Mouse (Mus musculus) frontal cortex, postnatal 10 days (tissue): Measurements from ENCODE around the gene Gfpt1.
"Not testable (repeated sequence)": the region's sequence is repeated elsewhere in the genome, so short reads cannot be mapped to it uniquely, and the experiment has no call there.

Experiments used
- DNase-seq, 2 experiments: peaks; one replicate each; pipeline ENCODE4 v3.0.0; 2022; ENCODE audit warnings: low spot score in 2 of 2, mixed read lengths in 1 of 2

Gfpt1 gene

DNA sequence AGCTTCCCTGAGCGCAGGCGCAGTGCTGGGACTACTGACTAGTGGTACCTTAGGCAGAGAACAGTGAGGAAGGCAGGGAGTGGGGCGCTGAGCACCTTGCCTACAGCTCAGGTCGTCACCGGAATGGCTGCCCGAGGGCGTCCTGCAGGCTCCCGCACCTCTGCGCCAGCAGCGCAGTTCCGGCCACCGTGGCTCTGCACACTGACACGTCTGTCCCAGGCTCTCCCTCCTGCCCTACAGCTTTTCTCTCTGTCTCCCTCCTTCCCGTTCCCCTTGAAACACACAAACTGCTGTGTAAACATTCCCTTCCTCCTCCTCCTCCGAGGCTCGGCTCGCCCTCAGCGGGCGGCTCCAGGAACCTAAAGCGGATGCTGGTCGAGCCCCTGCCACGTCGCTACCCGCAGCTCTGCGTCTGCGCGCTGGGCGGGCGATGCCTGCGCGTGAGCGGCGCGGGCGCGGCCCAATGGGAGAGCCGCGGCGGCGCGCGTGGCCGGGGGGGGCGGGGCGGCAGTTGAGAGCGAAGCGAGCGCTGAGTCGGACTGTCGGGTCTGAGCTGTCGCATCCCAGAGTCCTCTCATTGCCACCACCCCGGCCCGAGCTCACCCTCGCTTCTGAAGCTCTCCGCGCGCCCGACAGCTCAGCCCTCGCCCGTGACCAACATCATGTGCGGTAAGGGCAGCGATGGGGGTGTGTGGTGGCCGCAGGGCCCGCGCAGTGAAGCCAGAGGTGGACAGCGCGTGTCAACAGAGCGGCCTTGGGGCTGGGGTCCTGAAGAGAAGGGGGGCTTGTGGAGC is at the start of gene Gfpt1:
Gfpt1 (plus strand) TSS at position 510 of the 794 bp plus-strand sequence.
- DNase-seq, result peak; percentile 90 to 95

DNA sequence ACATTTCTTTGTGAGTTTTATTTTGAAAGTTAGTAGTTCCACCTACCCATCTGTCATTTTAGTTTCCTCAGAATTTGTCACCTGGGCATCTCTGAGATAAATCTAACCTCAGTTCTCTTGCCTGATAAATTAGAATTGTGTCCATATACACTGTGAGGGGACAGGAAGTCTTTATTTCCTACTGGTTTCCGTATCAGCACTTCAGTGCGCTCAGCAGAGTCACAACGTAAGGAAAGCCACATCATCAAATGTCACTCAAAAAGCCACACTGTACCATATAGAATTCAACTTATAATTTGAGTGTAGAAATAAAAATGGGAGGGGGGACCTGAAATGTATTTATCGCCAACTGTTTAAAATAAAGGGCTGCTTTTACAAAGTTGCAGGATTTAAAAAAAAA is 48.4 kb upstream of the Gfpt1 start:
- DNase-seq, result no peak

- DNase-seq, result peak in 1 of 2 experiments; percentile 39
These were observed 45.9 kb upstream of the Gfpt1 start for GRCm38 (mm10) chr6:86996629-86997307.

GRCm38 (mm10) chr6:86997360-86997759 is 45.3 kb upstream of the Gfpt1 start:
- no peak for DNase-seq

GRCm38 (mm10) chr6:87001995-87002394 is 40.7 kb upstream of the Gfpt1 start:
- DNase-seq, result no peak

GRCm38 (mm10) chr6:87002521-87003055 is 40.1 kb upstream of the Gfpt1 start:
- DNase-seq, result peak; percentile 49 to 71

- DNase-seq, result no peak
These were observed 38.5 kb upstream of the Gfpt1 start for GRCm38 (mm10) chr6:87004099-87004498.

GRCm38 (mm10) chr6:87005577-87005976 is 37.1 kb upstream of the Gfpt1 start:
- DNase-seq, result no peak

DNA sequence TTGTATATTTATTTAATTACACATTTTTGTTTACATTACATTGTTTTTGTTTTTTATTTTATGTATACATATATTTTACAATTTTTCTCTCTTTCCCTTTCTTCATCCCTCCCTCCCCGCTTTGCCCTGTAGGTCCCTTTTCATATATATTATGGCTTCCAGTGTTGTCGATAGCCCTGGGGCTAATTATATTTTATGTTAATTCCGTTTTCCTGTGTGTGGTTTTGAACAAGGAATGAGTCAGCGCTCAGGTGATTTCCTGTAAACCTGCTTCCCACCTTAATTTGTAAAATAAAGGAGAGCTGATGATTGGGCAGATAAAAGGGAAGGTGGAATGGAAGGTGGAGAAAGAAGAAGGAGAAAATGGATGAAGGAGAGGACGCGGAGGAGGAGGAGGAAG is 33.8 kb upstream of the Gfpt1 start, which contains the start of gene Nfu1:
Nfu1 (plus strand) TSS at position 350 of the 400 bp plus-strand sequence.
- DNase-seq, result no peak

DNA sequence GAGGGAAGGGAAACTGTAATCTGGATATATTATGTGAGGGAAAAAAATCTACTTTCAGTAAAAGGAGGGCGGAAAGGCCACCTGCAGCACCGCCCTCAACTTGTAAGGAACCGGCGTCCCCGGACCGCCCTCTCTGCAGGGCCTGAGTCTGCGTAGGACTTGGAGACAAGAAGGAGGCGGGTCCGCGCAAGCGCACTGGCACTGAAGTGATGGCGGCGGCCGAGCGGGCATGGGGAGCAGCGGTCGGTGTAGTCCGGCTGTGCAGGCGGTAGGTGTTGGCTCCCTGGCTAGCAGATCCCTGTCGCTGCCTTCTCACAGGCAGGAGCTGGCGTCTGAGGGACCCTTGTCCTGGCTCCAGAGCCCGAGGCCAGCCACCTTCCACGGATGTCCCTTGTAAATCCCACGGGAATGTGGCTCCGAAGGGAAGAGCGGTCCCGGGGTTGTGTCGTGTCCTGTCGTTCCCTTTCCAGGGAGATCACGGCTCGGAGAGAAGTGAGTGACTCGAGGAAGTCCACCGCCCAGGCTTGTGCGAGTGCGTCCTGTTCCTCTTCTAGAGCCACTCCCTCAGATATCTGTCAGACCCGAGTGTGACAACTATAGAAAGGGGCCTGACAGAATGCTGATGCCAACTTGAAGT is 32.8 kb upstream of the Gfpt1 start:
- DNase-seq, result peak; percentile 87 to 91

GRCm38 (mm10) chr6:87016916-87017315 is 25.7 kb upstream of the Gfpt1 start:
- DNase-seq, result peak in 1 of 2 experiments; percentile 21

DNA sequence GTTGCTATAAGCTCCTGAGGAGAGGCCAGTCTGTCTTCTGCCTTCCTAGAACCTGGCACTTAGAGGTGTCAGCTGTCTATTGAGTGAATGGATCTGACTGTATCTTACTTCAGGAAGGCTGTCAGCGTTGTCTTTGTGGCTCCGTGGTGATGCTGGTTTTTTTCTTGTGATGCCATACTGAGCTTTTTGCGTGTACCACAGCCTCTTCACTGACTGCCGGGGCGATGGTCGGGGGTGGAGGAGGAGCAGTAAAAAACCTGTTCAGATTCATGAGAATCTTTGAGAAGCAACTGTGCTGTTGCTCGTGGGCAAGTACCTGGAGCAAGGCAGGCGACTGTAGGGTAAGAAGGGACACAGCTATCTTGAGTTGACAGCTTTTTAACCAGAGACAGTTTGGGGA is 23.8 kb upstream of the Gfpt1 start:
- no peak for DNase-seq

DNA sequence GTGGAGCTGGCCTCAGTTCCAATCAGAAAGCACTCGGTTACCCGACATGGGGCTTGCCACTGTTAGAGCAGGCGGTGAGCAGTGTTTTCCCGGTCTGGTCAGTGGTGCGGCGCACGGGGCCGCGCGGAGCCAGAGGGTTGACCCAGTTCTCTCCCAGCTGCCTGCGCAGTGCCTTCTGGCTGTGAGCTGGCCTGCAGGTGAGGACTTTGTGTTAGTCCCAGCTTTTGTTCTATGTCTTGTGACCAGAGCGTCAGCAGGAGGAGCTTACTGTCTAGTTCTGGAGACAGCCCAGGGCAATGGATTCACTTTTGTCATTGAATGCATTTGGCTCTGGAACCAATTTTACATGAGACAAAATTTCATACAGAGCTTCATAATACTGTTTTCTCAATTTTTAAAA is 20.9 kb upstream of the Gfpt1 start:
- DNase-seq, result no peak

- no peak for DNase-seq
These were observed 15.7 kb upstream of the Gfpt1 start for GRCm38 (mm10) chr6:87026980-87027379.

DNA sequence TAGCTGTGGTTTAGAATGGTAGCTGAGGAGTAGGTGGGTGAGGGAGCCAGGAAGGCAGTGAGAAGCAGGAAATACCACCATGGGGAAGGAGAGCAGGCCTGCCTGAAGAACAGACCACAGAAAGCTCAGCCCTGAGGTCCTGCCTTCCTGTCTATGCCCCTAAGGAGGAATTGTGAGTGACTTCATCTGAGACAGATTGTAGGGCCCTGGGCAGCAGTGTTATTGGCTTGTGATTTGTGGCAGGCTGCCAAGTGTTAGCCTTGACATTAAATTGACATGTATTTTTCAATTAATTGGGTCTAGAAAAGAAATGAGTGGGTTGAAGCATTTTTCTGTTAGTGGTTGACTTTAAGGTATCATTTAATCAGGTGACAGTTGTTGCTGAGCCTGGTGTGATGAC is 13.8 kb upstream of the Gfpt1 start:
- no peak for DNase-seq

DNA sequence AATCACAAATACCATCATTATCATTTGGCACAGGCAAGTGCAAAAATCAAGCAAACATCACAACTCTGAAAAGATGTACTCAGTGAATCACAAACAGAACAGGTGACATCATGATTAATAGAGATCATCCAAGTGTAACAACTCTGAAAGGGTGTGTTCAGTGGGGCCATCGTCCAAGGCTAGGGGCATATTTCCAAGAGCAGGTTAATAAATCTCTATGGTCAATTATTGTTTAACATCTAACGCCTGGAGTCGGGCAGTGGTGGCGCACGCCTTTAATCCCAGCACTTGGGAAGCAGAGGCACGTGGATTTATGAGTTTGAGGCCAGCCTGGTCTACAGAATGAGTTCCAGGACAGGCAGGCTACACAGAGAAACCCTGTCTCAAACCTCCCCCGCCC is 11.3 kb upstream of the Gfpt1 start:
- not testable (repeated sequence) for DNase-seq

DNA sequence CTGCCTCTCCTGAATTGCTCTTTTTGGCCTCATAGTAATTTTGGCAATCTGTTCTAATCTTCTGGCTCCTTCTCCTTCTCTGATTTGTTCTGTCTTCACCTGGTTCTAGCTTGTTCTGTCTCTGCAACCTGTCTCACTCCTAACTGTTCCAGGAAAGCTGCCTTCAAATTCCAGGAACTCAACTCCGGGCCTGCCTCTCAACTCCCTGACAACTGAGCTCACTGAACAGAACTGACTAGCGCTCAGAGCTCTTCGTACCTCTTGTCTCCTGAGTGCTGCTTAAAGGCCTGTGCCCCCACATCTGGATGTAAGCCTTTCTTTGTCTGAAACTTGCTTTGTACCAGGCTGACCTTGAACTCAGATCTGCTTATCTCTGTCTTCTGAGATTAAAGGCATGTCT is 10.2 kb upstream of the Gfpt1 start:
- DNase-seq, result no peak

DNA sequence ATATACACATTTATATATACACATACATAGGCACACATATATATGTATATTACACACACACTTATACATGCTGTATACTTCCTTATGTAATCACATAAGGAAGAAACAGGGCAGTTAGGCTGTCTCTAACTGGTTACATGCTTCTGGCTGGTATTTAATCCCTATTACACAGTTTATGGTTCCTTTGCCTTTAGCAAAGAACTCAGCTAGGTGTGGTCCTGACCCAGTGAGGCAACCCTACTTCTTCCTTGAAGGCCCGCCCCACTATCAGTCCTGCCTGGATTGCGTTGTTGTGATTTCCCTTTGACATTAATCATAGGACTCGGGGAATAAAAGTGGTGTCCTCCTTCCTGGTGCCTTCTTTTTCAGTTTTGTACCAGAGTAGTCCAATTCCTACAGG is 8.3 kb upstream of the Gfpt1 start:
- no peak for DNase-seq

- DNase-seq, result no peak
These were observed 4.6 kb upstream of the Gfpt1 start for GRCm38 (mm10) chr6:87037826-87038620.

- DNase-seq, result no peak
These were observed 3.5 kb upstream of the Gfpt1 start for GRCm38 (mm10) chr6:87039161-87039560.

- DNase-seq, result no peak
These were observed 1.7 kb upstream of the Gfpt1 start for GRCm38 (mm10) chr6:87040971-87041370.

DNA sequence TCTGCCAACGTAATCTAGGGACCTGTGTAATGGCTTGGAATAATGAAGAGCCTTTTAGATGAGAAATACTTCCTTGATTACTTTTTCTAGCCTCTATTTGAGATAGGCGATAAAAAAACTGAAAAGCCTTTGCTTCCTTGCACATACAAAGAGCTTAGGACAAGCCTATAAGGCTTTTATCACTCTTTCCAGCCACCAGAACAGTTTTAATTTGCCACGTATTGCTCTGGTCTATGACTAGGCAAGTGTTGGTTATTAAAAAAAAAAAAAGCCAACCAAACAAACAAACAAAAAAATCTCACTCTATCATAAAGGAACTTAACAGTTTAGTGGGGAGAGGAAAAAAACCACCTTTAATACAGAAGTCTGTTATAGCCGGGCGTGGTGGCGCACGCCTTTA is 1.2 kb upstream of the Gfpt1 start:
- no peak for DNase-seq
